Mouse (Mus musculus): ENCODE measurements around the gene Nell2. TPM values are rescaled to one million over a fixed set of nuclear protein-coding genes. Genes with fewer than 3 reads are reported as not detected.
A peak's percentile ranks its signal among the peaks of the same experiment; 100 is the strongest.
"Not testable (repeated sequence)": the region's sequence is repeated elsewhere in the genome, so short reads cannot be mapped to it uniquely, and the experiment has no call there.

Nell2 gene
- polyA plus RNA-seq, 1 experiment from 2014 or later, result 21.0 TPM

DNA sequence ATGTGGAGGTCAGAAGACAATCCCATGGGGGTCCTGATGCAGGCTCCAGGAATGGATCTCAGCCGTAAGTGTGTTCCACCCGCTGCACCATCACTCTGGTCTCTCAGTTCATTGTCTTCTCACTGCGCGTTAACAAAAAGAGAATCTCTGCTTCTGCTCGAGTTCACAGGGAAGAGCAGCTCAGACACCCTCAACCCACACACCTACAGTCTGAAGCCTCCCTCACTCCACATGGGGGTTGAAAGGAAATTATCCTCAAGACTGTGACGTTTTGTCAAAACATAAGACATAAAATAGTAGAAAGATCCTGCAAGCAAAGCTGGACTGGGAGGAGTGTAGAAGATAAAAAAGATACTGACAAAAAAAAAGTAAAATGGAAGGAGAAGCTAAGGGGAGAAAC, 6.3 kb upstream of the Nell2 start:
- 76% methylated on average over 6 of the region's 6 CpGs for WGBS
- DNase-seq (ENCODE audit: low spot score) (no peak), ATAC-seq (replicated peaks; ENCODE audit: low FRiP score, low TSS enrichment, low read depth) (no peak)
- Histone ChIP-seq H3K27ac (ENCODE audit: low read depth) (no peak overlapping the region), H3K9me3 (ENCODE audit: control insufficient read depth, low read length) (no peaks in the 10 kb centered on the region), H3K4me3 (ENCODE audit: low read depth, low read length) (no peak overlapping the region), H3K4me1 (replicated peaks; ENCODE audit: control insufficient read depth, insufficient read depth, low read length) (no peaks in the 10 kb centered on the region), H3K36me3 (ENCODE audit: control insufficient read depth, insufficient read depth, low read length) (no peaks in the 10 kb centered on the region), H3K9ac (ENCODE audit: low read length) (no peak overlapping the region), H3K4me2 (ENCODE audit: low read length) (no peak overlapping the region), H3K27me3 (replicated peaks; ENCODE audit: control insufficient read depth, insufficient read depth, low read length) (no peaks in the 10 kb centered on the region)

DNA sequence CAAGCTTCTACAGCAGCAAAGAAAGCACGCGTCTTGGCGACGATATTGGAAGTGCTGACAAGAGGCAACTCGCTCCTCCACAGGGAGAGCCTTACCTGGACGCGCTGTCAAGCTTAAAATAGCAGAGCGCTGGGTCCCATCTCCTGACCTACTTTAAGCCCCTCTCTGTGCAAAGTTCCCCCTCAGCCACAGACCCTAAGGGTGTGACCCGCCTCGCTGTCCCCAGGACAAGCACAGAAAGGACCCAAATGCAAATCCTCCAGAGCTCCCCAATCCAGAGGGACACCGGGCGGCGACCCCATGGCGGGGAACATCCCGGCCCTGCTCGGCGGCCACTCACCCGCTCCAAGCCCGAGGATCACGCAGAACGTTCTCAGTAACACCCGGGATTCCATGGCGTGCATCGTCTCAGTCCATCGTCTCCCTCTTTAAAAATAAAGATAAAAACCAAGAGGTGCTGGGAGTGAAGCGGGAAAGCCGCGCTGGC, 855 bp downstream of the Nell2 start:
- peak; percentile 51; the same call in 1 of the 2 replicates for ATAC-seq (replicated peaks; ENCODE audit: low FRiP score, low TSS enrichment, low read depth)
- Histone ChIP-seq H3K4me1 (replicated peaks; ENCODE audit: control insufficient read depth, insufficient read depth, low read length) (0 out of 2 replicates have a peak, but pooled peaks cover 5% of the 10 kb centered on the region), H3K27ac (ENCODE audit: low read depth) (no peak overlapping the region), H3K4me2 (ENCODE audit: low read length) (peak overlapping the region; percentile 97), H3K27me3 (replicated peaks; ENCODE audit: control insufficient read depth, insufficient read depth, low read length) (peaks cover 40% of the 10 kb centered on the region), H3K36me3 (ENCODE audit: control insufficient read depth, insufficient read depth, low read length) (no peaks in the 10 kb centered on the region), H3K9me3 (ENCODE audit: control insufficient read depth, low read length) (no peaks in the 10 kb centered on the region), H3K9ac (ENCODE audit: low read length) (peak overlapping the region; percentile 25), H3K4me3 (ENCODE audit: low read depth, low read length) (peak overlapping the region; percentile 57)
- DNase-seq (ENCODE audit: low spot score), result peak; percentile 63
- WGBS, result under 1% methylated on average over 28 of the region's 28 CpGs

DNA sequence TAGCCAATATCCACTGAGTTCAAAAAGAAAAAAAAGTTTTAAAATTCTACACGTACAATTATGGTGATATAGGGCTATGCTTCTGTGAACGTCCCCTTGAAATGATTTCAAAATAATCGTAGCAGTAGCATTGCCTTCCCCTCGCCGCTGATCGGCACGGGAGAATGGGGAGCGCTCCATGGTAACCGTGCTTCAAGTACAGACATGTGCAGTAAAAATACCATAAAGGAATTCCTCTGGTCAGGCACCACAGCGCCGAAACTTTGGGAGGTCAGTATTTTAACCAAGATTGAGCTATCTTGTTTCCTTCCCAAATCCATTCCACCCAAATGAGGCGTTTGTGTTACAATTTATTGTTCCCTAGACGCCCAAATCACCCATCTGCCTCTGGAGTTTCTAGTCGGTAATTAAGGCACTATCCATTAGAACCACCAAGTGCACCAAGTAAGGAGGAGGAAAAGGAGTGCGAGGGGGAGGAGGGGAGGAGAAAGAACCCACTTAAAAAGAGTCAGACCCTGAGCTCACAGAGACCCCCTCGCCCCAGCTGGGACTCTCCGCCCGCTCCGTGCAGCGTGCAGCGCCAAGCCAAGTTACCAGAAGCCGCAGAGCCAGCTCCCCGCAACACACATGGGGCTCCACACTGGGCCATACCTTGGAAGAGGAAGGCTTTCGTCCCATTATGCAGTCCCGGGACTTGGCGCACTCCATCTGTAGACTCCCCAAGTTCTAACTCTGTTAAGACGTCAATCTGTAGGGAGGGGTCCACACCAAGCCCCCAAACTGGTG, 1.5 kb downstream of the Nell2 start:
- Histone ChIP-seq H3K4me1 (replicated peaks; ENCODE audit: control insufficient read depth, insufficient read depth, low read length) (0 out of 2 replicates have a peak, but pooled peaks cover 5% of the 10 kb centered on the region), H3K27ac (ENCODE audit: low read depth) (no peak overlapping the region), H3K9ac (ENCODE audit: low read length) (no peak overlapping the region), H3K9me3 (ENCODE audit: control insufficient read depth, low read length) (no peaks in the 10 kb centered on the region), H3K27me3 (replicated peaks; ENCODE audit: control insufficient read depth, insufficient read depth, low read length) (peaks cover 40% of the 10 kb centered on the region), H3K4me3 (ENCODE audit: low read depth, low read length) (peak overlapping the region; percentile 57), H3K36me3 (ENCODE audit: control insufficient read depth, insufficient read depth, low read length) (no peaks in the 10 kb centered on the region), H3K4me2 (ENCODE audit: low read length) (peak overlapping the region; percentile 97)
- DNase-seq (ENCODE audit: low spot score) (no peak), ATAC-seq (replicated peaks; ENCODE audit: low FRiP score, low TSS enrichment, low read depth) (0 out of 2 replicates have a peak, but pooled peaks have one; percentile 12)
- WGBS, result 5% methylated on average over 27 of the region's 27 CpGs

DNA sequence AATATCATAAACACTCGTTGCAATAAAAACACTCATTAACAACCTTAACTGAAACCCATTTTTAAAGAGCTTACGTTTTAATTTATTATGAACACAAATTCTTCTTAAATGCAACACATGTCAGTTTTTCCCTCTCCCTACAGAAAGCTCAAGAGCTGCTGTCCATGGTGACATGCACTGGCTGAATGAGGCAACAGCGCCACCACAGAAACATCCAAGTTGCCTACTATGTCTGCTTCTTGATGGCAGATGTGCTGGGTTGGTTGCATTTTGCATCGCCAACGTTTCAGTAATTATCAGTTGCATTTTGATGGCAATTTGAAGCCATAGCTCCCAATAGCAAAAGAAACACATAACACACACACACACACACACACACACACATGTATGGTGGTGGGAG, 2.4 kb downstream of the Nell2 start:
- Histone ChIP-seq H3K27me3 (replicated peaks; ENCODE audit: control insufficient read depth, insufficient read depth, low read length) (peaks cover 40% of the 10 kb centered on the region), H3K36me3 (ENCODE audit: control insufficient read depth, insufficient read depth, low read length) (no peaks in the 10 kb centered on the region), H3K9me3 (ENCODE audit: control insufficient read depth, low read length) (no peaks in the 10 kb centered on the region), H3K9ac (ENCODE audit: low read length) (no peak overlapping the region), H3K4me2 (ENCODE audit: low read length) (peak overlapping the region; percentile 97; the same call in 1 of the 2 replicates), H3K4me1 (replicated peaks; ENCODE audit: control insufficient read depth, insufficient read depth, low read length) (0 out of 2 replicates have a peak, but pooled peaks cover 5% of the 10 kb centered on the region), H3K27ac (ENCODE audit: low read depth) (no peak overlapping the region), H3K4me3 (ENCODE audit: low read depth, low read length) (no peak overlapping the region)
- WGBS, result 11% methylated on average over 5 of the region's 5 CpGs
- no peak for DNase-seq (ENCODE audit: low spot score)
- ATAC-seq (replicated peaks; ENCODE audit: low FRiP score, low TSS enrichment, low read depth), result no peak

DNA sequence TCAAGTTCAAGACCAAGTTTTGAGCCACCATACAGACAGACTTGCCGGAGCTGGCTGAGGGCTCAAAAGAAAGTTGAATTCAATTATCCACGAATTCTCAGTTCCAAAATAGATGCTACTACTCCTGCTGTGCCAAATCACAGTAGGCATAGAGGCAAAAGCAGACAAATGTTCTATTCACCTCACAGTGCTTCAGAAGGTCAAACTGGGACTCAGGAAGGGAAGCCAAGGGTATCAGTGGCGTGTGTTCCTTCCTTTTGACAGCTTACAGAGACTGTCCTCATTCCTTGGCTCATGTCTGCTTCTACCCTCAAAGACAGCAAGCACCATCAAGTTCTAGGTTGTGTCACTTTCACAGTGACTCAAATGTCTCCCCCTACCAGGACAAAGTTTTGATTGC, 10.2 kb downstream of the Nell2 start:
- Histone ChIP-seq H3K36me3 (ENCODE audit: control insufficient read depth, insufficient read depth, low read length) (no peaks in the 10 kb centered on the region), H3K9ac (ENCODE audit: low read length) (no peak overlapping the region), H3K4me1 (replicated peaks; ENCODE audit: control insufficient read depth, insufficient read depth, low read length) (no peaks in the 10 kb centered on the region), H3K27ac (ENCODE audit: low read depth) (no peak overlapping the region), H3K4me3 (ENCODE audit: low read depth, low read length) (no peak overlapping the region), H3K4me2 (ENCODE audit: low read length) (no peak overlapping the region), H3K9me3 (ENCODE audit: control insufficient read depth, low read length) (no peaks in the 10 kb centered on the region), H3K27me3 (replicated peaks; ENCODE audit: control insufficient read depth, insufficient read depth, low read length) (no peaks in the 10 kb centered on the region)
- WGBS, result 75% methylated on average over 3 of the region's 3 CpGs
- DNase-seq (ENCODE audit: low spot score) (no peak), ATAC-seq (replicated peaks; ENCODE audit: low FRiP score, low TSS enrichment, low read depth) (no peak)

DNA sequence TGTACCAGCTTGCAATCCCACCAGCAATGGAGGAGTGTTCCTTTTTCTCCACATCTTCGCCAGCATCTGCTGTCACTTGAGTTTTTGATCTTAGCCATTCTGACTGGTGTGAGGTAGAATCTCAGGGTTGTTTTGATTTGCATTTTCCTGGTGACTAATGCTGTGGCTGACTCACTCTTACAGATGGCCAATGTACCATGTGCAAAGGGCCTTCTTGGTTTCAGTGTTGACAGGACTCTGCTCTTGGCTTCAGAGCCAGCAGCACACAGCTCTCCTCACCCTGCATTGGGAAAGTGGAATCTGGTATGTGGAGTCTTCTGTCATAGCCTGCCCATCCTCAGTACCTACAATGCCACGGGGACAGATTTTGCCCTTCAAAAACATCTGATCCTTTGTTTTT, 15.1 kb downstream of the Nell2 start:
- WGBS, result 76% methylated on average over 2 of the region's 2 CpGs
- not testable (repeated sequence) for DNase-seq (ENCODE audit: low spot score); H3K9ac ChIP-seq (ENCODE audit: low read length); H3K4me3 ChIP-seq (ENCODE audit: low read depth, low read length); H3K27me3 ChIP-seq (replicated peaks; ENCODE audit: control insufficient read depth, insufficient read depth, low read length); H3K9me3 ChIP-seq (ENCODE audit: control insufficient read depth, low read length); ATAC-seq (replicated peaks; ENCODE audit: low FRiP score, low TSS enrichment, low read depth); H3K4me1 ChIP-seq (replicated peaks; ENCODE audit: control insufficient read depth, insufficient read depth, low read length); H3K4me2 ChIP-seq (ENCODE audit: low read length); H3K36me3 ChIP-seq (ENCODE audit: control insufficient read depth, insufficient read depth, low read length); H3K27ac ChIP-seq (ENCODE audit: low read depth)

DNA sequence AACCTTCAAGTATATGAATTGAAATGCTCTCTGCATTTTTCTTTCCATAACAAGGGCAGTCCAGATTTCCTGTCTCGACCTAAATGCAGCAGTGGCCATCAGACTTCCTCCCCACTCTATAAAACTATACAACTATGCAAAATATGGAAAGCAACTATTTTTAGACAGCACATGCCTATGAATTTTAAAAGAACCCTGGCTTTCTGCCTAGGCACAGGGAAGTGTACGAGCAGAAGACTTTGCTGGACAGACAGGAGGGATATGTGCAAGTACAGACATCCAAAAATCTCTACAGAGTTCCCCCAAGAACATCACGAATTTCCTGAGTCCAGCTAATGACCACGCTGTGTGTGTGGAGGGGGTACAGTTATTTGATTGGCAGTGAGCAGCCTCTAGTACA, 32.7 kb downstream of the Nell2 start:
- no peaks in the 10 kb centered on the region for H3K9me3 ChIP-seq (ENCODE audit: control insufficient read depth, low read length)
- no peaks in the 10 kb centered on the region for H3K36me3 ChIP-seq (ENCODE audit: control insufficient read depth, insufficient read depth, low read length)
- no peak overlapping the region for H3K9ac ChIP-seq (ENCODE audit: low read length)
- H3K4me3 ChIP-seq (ENCODE audit: low read depth, low read length), result no peak overlapping the region
- H3K4me2 ChIP-seq (ENCODE audit: low read length), result no peak overlapping the region
- ATAC-seq (replicated peaks; ENCODE audit: low FRiP score, low TSS enrichment, low read depth) (no peak), DNase-seq (ENCODE audit: low spot score) (no peak)
- 75% methylated on average over 4 of the region's 4 CpGs for WGBS
- no peak overlapping the region for H3K27ac ChIP-seq (ENCODE audit: low read depth)
- H3K27me3 ChIP-seq (replicated peaks; ENCODE audit: control insufficient read depth, insufficient read depth, low read length), result no peaks in the 10 kb centered on the region
- no peaks in the 10 kb centered on the region for H3K4me1 ChIP-seq (replicated peaks; ENCODE audit: control insufficient read depth, insufficient read depth, low read length)

DNA sequence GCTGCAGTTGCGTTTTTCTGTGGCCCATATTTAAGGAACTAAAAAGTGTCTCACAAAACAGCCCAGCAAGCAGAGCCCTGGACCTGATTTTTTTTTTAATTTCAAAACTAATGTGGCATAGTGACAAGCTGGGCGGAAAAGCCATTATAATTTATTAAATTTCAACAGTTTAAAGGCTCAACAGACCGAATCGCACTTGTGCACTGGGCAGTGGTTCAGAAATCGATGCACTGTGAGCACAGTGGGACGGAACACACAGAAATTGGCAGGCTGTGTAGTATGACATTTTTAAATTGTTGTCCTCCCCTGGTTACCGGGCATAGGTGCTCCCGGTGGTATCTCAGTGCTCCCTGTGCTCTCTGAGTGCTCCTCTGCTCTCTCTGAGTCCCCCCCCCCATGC, 33.2 kb downstream of the Nell2 start:
- no peak overlapping the region for H3K27ac ChIP-seq (ENCODE audit: low read depth)
- no peaks in the 10 kb centered on the region for H3K27me3 ChIP-seq (replicated peaks; ENCODE audit: control insufficient read depth, insufficient read depth, low read length)
- H3K4me3 ChIP-seq (ENCODE audit: low read depth, low read length), result no peak overlapping the region
- H3K9me3 ChIP-seq (ENCODE audit: control insufficient read depth, low read length), result no peaks in the 10 kb centered on the region
- WGBS, result 94% methylated on average over 8 of the region's 8 CpGs
- ATAC-seq (replicated peaks; ENCODE audit: low FRiP score, low TSS enrichment, low read depth) (no peak), DNase-seq (ENCODE audit: low spot score) (no peak)
- H3K9ac ChIP-seq (ENCODE audit: low read length), result no peak overlapping the region
- no peaks in the 10 kb centered on the region for H3K4me1 ChIP-seq (replicated peaks; ENCODE audit: control insufficient read depth, insufficient read depth, low read length)
- H3K36me3 ChIP-seq (ENCODE audit: control insufficient read depth, insufficient read depth, low read length), result no peaks in the 10 kb centered on the region
- no peak overlapping the region for H3K4me2 ChIP-seq (ENCODE audit: low read length)

DNA sequence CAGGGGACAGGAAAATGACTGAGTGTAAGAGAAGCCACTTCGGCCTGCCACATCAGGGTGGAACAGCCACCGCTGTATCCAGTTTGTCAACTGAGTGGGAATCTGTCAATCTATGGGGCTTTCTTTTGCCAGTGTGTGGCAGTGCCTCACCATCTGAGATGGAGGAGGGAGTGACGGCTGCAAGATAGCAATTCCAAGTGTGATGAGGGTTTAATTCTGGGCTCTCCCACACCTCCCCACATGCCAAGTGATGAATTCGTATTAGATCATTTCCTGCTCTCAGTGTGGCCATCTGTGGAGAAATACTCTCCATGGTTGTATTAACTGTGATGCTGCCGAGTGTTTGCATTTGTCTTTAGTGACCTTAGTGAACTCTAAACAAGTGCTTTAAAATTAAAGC, 36.2 kb downstream of the Nell2 start:
- Histone ChIP-seq H3K27ac (ENCODE audit: low read depth) (no peak overlapping the region), H3K4me1 (replicated peaks; ENCODE audit: control insufficient read depth, insufficient read depth, low read length) (no peaks in the 10 kb centered on the region), H3K36me3 (ENCODE audit: control insufficient read depth, insufficient read depth, low read length) (no peaks in the 10 kb centered on the region), H3K27me3 (replicated peaks; ENCODE audit: control insufficient read depth, insufficient read depth, low read length) (no peaks in the 10 kb centered on the region), H3K4me2 (ENCODE audit: low read length) (no peak overlapping the region), H3K4me3 (ENCODE audit: low read depth, low read length) (no peak overlapping the region), H3K9me3 (ENCODE audit: control insufficient read depth, low read length) (no peaks in the 10 kb centered on the region), H3K9ac (ENCODE audit: low read length) (no peak overlapping the region)
- DNase-seq (ENCODE audit: low spot score) (no peak), ATAC-seq (replicated peaks; ENCODE audit: low FRiP score, low TSS enrichment, low read depth) (no peak)
- WGBS, result 65% methylated on average over 5 of the region's 5 CpGs
